Mouse (Mus musculus): Measurements from ENCODE around the gene Srsf5.
"Not testable (repeated sequence)": the region's sequence is repeated elsewhere in the genome, so short reads cannot be mapped to it uniquely, and the experiment has no call there.

Gene Srsf5

GRCm38 (mm10) chr12:80945334-80945995 is at the start of gene Srsf5:
Gene Srsf5 (plus strand): TSS chr12:80945504.
- DNase-seq (ENCODE audit: low spot score in 2 of 2): peak; percentile 96 to 98

- DNase-seq (ENCODE audit: low spot score in 2 of 2): no peak
Measured at GRCm38 (mm10) chr12:80909631-80910030, 35.7 kb upstream of the Srsf5 start.

- DNase-seq (ENCODE audit: low spot score in 2 of 2): no peak
Measured at GRCm38 (mm10) chr12:80917764-80918163, 27.5 kb upstream of the Srsf5 start.

GRCm38 (mm10) chr12:80921301-80921700 is 24.0 kb upstream of the Srsf5 start:
- no peak for DNase-seq (ENCODE audit: low spot score in 2 of 2)

- no peak for DNase-seq (ENCODE audit: low spot score in 2 of 2)
Measured at GRCm38 (mm10) chr12:80922869-80923268, 22.4 kb upstream of the Srsf5 start.

- DNase-seq (ENCODE audit: low spot score in 2 of 2): no peak
Measured at GRCm38 (mm10) chr12:80923602-80924001, 21.7 kb upstream of the Srsf5 start.

- no peak for DNase-seq (ENCODE audit: low spot score in 2 of 2)
Measured at GRCm38 (mm10) chr12:80924205-80924604, 21.1 kb upstream of the Srsf5 start.

GRCm38 (mm10) chr12:80925919-80926318 is 19.4 kb upstream of the Srsf5 start:
- no peak for DNase-seq (ENCODE audit: low spot score in 2 of 2)

- no peak for DNase-seq (ENCODE audit: low spot score in 2 of 2)
Measured at GRCm38 (mm10) chr12:80926550-80926949, 18.8 kb upstream of the Srsf5 start.

- DNase-seq (ENCODE audit: low spot score in 2 of 2): no peak
Measured at GRCm38 (mm10) chr12:80927518-80927917, 17.8 kb upstream of the Srsf5 start.

- DNase-seq (ENCODE audit: low spot score in 2 of 2): no peak
Measured at GRCm38 (mm10) chr12:80928881-80929280, 16.4 kb upstream of the Srsf5 start.

GRCm38 (mm10) chr12:80930141-80930540 is 15.2 kb upstream of the Srsf5 start:
- no peak for DNase-seq (ENCODE audit: low spot score in 2 of 2)

- no peak for DNase-seq (ENCODE audit: low spot score in 2 of 2)
Measured at GRCm38 (mm10) chr12:80931402-80932140, 13.7 kb upstream of the Srsf5 start.

GRCm38 (mm10) chr12:80932865-80933264 is 12.4 kb upstream of the Srsf5 start:
- no peak for DNase-seq (ENCODE audit: low spot score in 2 of 2)

GRCm38 (mm10) chr12:80936751-80937150 is 8.6 kb upstream of the Srsf5 start:
- no peak for DNase-seq (ENCODE audit: low spot score in 2 of 2)

GRCm38 (mm10) chr12:80937331-80938029 is 7.8 kb upstream of the Srsf5 start:
- DNase-seq (ENCODE audit: low spot score in 2 of 2): no peak

GRCm38 (mm10) chr12:80938642-80939041 is 6.7 kb upstream of the Srsf5 start:
- no peak for DNase-seq (ENCODE audit: low spot score in 2 of 2)

GRCm38 (mm10) chr12:80939165-80939564 is 6.1 kb upstream of the Srsf5 start:
- DNase-seq (ENCODE audit: low spot score in 2 of 2): no peak

- DNase-seq (ENCODE audit: low spot score in 2 of 2): no peak
Measured at GRCm38 (mm10) chr12:80941886-80942285, 3.4 kb upstream of the Srsf5 start.

- DNase-seq (ENCODE audit: low spot score in 2 of 2): no peak
Measured at GRCm38 (mm10) chr12:80943395-80943794, 1.9 kb upstream of the Srsf5 start.

GRCm38 (mm10) chr12:80944204-80944603 is 1.1 kb upstream of the Srsf5 start:
- no peak for DNase-seq (ENCODE audit: low spot score in 2 of 2)

GRCm38 (mm10) chr12:80944963-80945333 is 356 bp upstream of the Srsf5 start:
- not testable (repeated sequence) for DNase-seq (ENCODE audit: low spot score in 2 of 2)

- DNase-seq (ENCODE audit: low spot score in 2 of 2): peak; percentile 87 to 91
Measured at GRCm38 (mm10) chr12:80945996-80946355, 672 bp downstream of the Srsf5 start.

All from frontal cortex, postnatal 25 days (tissue).